Mouse (Mus musculus) MEL (cell line): Measurements from ENCODE around the gene Rpa2.

ENCODE experiments used
- CTCF ChIP-seq, 3 experiments: IDR thresholded peaks in 2 of 3; conservative IDR thresholded peaks in 1 of 3; 2 replicates each; pipeline ENCODE4 v1.5.1; 2011 to 2012; ENCODE audit warnings: low read length in 3 of 3, low read depth in 2 of 3, mild to moderate bottlenecking in 2 of 3, improper control_type of control experiment in 1 of 3, inconsistent platforms in 1 of 3, mixed read lengths in 1 of 3, moderate library complexity in 1 of 3; ENCODE audit not compliant: control insufficient read depth in 1 of 3, insufficient read depth in 1 of 3, poor library complexity in 1 of 3, severe bottlenecking in 1 of 3
- GATA1 ChIP-seq: IDR thresholded peaks from 2 replicates; pipeline ENCODE4 v1.6.1; 2011; ENCODE audit warnings: low read depth, low read length, improper control_type of control experiment
- MYC ChIP-seq: IDR thresholded peaks from 2 replicates; pipeline ENCODE4 v1.6.1; 2011; ENCODE audit warnings: low read depth, mild to moderate bottlenecking, low read length, improper control_type of control experiment, moderate library complexity
- POLR2A ChIP-seq, 2 experiments: IDR thresholded peaks; 2 replicates each; pipeline ENCODE4 v1.6.1; 2011 to 2012; ENCODE audit warnings: low read length in 2 of 2, mild to moderate bottlenecking in 2 of 2, control low read depth in 1 of 2, improper control_type of control experiment in 1 of 2, low read depth in 1 of 2, moderate library complexity in 1 of 2; ENCODE audit not compliant: control insufficient read depth in 1 of 2, insufficient read depth in 1 of 2, poor library complexity in 1 of 2
- POLR2AphosphoS2 ChIP-seq: IDR thresholded peaks from 2 replicates; pipeline ENCODE4 v1.6.1; 2011; ENCODE audit warnings: low read length, improper control_type of control experiment
- POLR2AphosphoS5 ChIP-seq: IDR thresholded peaks from 2 replicates; pipeline ENCODE4 v1.6.1; 2012; ENCODE audit warnings: low read depth, borderline replicate concordance, mild to moderate bottlenecking, inconsistent platforms, low read length, moderate library complexity, mixed read lengths
- SMC3 ChIP-seq: IDR thresholded peaks from 2 replicates; pipeline ENCODE4 v1.6.1; 2011; ENCODE audit warnings: low read depth, low read length, improper control_type of control experiment
- USF1 ChIP-seq: IDR thresholded peaks from 2 replicates; pipeline ENCODE4 v1.6.1; 2014; ENCODE audit warnings: low read depth, mild to moderate bottlenecking, inconsistent platforms, low read length, improper control_type of control experiment, moderate library complexity
- ZNF384 ChIP-seq: IDR thresholded peaks from 2 replicates; pipeline ENCODE4 v1.6.1; 2012; ENCODE audit warnings: low read depth, mild to moderate bottlenecking, inconsistent platforms, low read length, improper control_type of control experiment

- TF ChIP-seq ZNF384, result peak; percentile 91
- no peak for TF ChIP-seq POLR2AphosphoS2
- peak in 2 of 3 experiments; percentile 9 to 12; a peak in 1 of 6 replicates for TF ChIP-seq CTCF (IDR thresholded peaks at IDR 0.05 in 2 of 3, conservative IDR thresholded peaks at IDR 0.05 in 1 of 3; ENCODE audit: control insufficient read depth in 1 of 3, insufficient read depth in 1 of 3, low read depth in 2 of 3, low read length in 3 of 3, poor library complexity in 1 of 3, severe bottlenecking in 1 of 3)
- no peak for TF ChIP-seq POLR2A (IDR thresholded peaks at IDR 0.05; ENCODE audit: control insufficient read depth in 1 of 2, insufficient read depth in 1 of 2, low read depth in 1 of 2, low read length in 2 of 2, poor library complexity in 1 of 2)
- 0 out of 2 replicates have a peak, but pooled peaks have one; percentile 24 for TF ChIP-seq MYC
- TF ChIP-seq SMC3, result no peak
- no peak for TF ChIP-seq POLR2AphosphoS5
- no peak for TF ChIP-seq GATA1
- no peak for TF ChIP-seq USF1
These were observed 29.9 kb downstream of the Rpa2 start for GRCm38 (mm10) chr4:132798028-132798427.
